Mouse (Mus musculus): ENCODE results near the gene Fam174a. TPM values are rescaled to one million over a fixed set of nuclear protein-coding genes. Genes with fewer than 3 reads are reported as not detected.
A peak's percentile ranks its signal among the peaks of the same experiment; 100 is the strongest.

Fam174a gene
- total and polyA plus RNA-seq, 3 experiments = 10.1 to 21.5 (median 14.6) TPM

DNA sequence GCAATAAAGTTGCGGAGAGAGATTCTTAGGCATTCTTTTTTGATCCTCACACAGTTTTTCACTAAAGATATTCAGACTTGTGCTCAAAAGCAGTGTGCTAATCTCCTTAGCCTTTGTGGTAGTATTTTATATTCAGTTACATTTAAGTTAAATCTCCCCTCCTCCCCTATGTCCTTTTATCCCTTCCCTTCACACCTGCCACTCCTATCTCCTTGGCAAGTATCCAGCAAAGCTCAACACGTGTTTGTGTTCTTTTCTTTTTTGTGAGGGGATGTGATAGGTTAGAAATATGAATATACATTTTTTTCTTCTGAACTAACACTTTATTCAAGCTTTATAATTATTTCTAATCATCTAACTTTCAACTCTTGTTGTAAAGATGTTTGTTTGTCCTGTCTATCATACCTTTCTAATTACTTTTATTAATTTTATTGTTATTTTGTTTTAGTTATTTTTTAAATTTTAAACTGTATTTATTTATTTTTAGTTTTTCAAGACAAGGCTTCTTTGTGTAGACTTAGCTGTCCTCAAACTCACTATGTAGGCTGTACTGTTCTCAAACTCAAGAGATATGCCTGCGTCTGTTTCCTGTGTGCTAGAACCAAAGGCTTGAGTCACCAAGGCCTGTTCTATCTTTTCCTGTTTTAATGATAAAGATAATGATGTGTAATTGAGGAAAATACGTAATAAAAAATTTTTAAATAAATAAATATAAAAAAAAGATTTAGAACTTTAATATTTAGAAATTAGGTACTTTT is 53.4 kb downstream of the Fam174a start:
- no peak overlapping the region for H3K27ac ChIP-seq (ENCODE audit: insufficient read depth, low read depth)
- in situ Hi-C loops (cut with MboI; ENCODE audit: low pct_ligation_motif_present, low pct_unique_long_range_greater_than_20kb, low sequenced_read_pairs) = no loop called here
- TF ChIP-seq RAD21 (IDR thresholded peaks at IDR 0.05; ENCODE audit: low read depth, low read length) (no peak), ELF1 (IDR thresholded peaks at IDR 0.05; ENCODE audit: low read depth, low read length) (no peak), EP300 (IDR thresholded peaks at IDR 0.05; ENCODE audit: low read length) (no peak), KAT2A (IDR thresholded peaks at IDR 0.05; ENCODE audit: insufficient replicate concordance, low read length) (no peak), MYC (IDR thresholded peaks at IDR 0.05; ENCODE audit: low read depth, low read length) (no peak), MAFK (IDR thresholded peaks at IDR 0.05; ENCODE audit: insufficient replicate concordance, low read length) (no peak), RCOR1 (conservative IDR thresholded peaks at IDR 0.05; ENCODE audit: low read depth, low read length) (no peak), JUN (IDR thresholded peaks at IDR 0.05; ENCODE audit: insufficient read depth, low read depth, low read length) (no peak), CTCF (conservative IDR thresholded peaks at IDR 0.05 in 1 of 2, IDR thresholded peaks at IDR 0.05 in 1 of 2; ENCODE audit: low read depth in 2 of 2, low read length in 2 of 2) (no peak), TBP (conservative IDR thresholded peaks at IDR 0.05; ENCODE audit: low read depth, low read length) (no peak), ZMIZ1 (IDR thresholded peaks at IDR 0.05; ENCODE audit: low read depth, low read length) (no peak), NELFE (IDR thresholded peaks at IDR 0.05; ENCODE audit: low read depth, low read length) (no peak), MAZ (IDR thresholded peaks at IDR 0.05; ENCODE audit: low read depth, low read length) (no peak), TCF12 (IDR thresholded peaks at IDR 0.05; ENCODE audit: low read depth, low read length) (no peak), MAX (IDR thresholded peaks at IDR 0.05; ENCODE audit: low read length) (no peak)
- dilution Hi-C loops (cut with MboI; ENCODE audit: extremely low pct_ligation_motif_present, extremely low pct_unique_long_range_greater_than_20kb, low sequenced_read_pairs) = no loop called here
- H3K9me3 ChIP-seq (replicated peaks; ENCODE audit: low read length) = no peaks in the 10 kb centered on the region
- H3K27me3 ChIP-seq (replicated peaks) = no peaks in the 10 kb centered on the region
- H3K4me3 ChIP-seq (replicated peaks in 1 of 3; ENCODE audit: low read depth in 2 of 3, low read length in 2 of 3, poor library complexity in 1 of 3) = no peak overlapping the region
- H3K4me1 ChIP-seq (ENCODE audit: control insufficient read depth in 1 of 2, insufficient read depth in 2 of 2) = no peaks in the 10 kb centered on the region
- DNase-seq (ENCODE audit: extremely low read depth) = no peak
- H3K36me3 ChIP-seq (replicated peaks in 1 of 2; ENCODE audit: control insufficient read depth in 1 of 2, insufficient read depth in 1 of 2, low read length in 1 of 2) = no peaks in the 10 kb centered on the region
- no peaks in the 10 kb centered on the region for H3K79me2 ChIP-seq (replicated peaks; ENCODE audit: control insufficient read depth, extremely low read depth, insufficient read depth, poor library complexity, severe bottlenecking)
- no peak overlapping the region for H3K4me2 ChIP-seq (ENCODE audit: insufficient read depth, low read depth, poor library complexity, severe bottlenecking)
- no peak overlapping the region for H3K9ac ChIP-seq (ENCODE audit: insufficient read depth, low read depth)

DNA sequence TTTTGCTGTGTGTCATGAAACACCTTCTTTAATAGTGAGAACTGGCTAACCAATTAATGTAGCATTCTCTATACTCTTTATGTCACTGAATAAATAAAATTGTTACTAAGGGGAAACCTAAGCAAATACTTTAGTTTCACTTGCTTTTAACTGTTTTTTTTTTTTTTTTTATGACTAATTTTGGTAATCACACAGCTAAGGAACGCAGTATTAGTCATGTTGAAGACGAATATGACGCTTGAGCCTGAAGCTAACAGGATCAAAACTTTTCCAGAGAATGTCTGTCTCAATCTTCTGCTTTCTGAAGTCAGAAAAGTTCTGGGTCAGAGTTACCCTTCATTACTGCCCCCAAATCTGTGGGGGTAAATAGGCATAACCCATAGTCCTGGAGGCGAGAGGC is 54.3 kb downstream of the Fam174a start:
- Histone ChIP-seq H3K36me3 (replicated peaks in 1 of 2; ENCODE audit: control insufficient read depth in 1 of 2, insufficient read depth in 1 of 2, low read length in 1 of 2) (no peaks in the 10 kb centered on the region), H3K4me3 (replicated peaks in 1 of 3; ENCODE audit: low read depth in 2 of 3, low read length in 2 of 3, poor library complexity in 1 of 3) (no peak overlapping the region), H3K9me3 (replicated peaks; ENCODE audit: low read length) (no peaks in the 10 kb centered on the region), H3K9ac (ENCODE audit: insufficient read depth, low read depth) (no peak overlapping the region), H3K79me2 (replicated peaks; ENCODE audit: control insufficient read depth, extremely low read depth, insufficient read depth, poor library complexity, severe bottlenecking) (no peaks in the 10 kb centered on the region), H3K4me1 (ENCODE audit: control insufficient read depth in 1 of 2, insufficient read depth in 2 of 2) (no peaks in the 10 kb centered on the region), H3K27ac (ENCODE audit: insufficient read depth, low read depth) (no peak overlapping the region), H3K4me2 (ENCODE audit: insufficient read depth, low read depth, poor library complexity, severe bottlenecking) (no peak overlapping the region), H3K27me3 (replicated peaks) (no peaks in the 10 kb centered on the region)
- TF ChIP-seq UBTF (IDR thresholded peaks at IDR 0.05; ENCODE audit: low read depth, low read length) (no peak), GABPA (IDR thresholded peaks at IDR 0.05; ENCODE audit: insufficient replicate concordance, low read depth, low read length) (no peak), USF1 (IDR thresholded peaks at IDR 0.05; ENCODE audit: low read depth, low read length) (no peak), ZNF384 (IDR thresholded peaks at IDR 0.05; ENCODE audit: low read depth, low read length) (0 out of 2 replicates have a peak, but pooled peaks have one; percentile 5)
- dilution Hi-C loops (cut with MboI; ENCODE audit: extremely low pct_ligation_motif_present, extremely low pct_unique_long_range_greater_than_20kb, low sequenced_read_pairs) (no loop called here), in situ Hi-C loops (cut with MboI; ENCODE audit: low pct_ligation_motif_present, low pct_unique_long_range_greater_than_20kb, low sequenced_read_pairs) (no loop called here)
- DNase-seq (ENCODE audit: extremely low read depth) = no peak

Measured in CH12.LX (cell line).